Mouse (Mus musculus): ENCODE results near the gene Palld. TPM values are rescaled to one million over a fixed set of nuclear protein-coding genes. Genes with fewer than 3 reads are reported as not detected.

The Palld gene
- polyA plus RNA-seq, 1 experiment, result 13.4 TPM

DNA sequence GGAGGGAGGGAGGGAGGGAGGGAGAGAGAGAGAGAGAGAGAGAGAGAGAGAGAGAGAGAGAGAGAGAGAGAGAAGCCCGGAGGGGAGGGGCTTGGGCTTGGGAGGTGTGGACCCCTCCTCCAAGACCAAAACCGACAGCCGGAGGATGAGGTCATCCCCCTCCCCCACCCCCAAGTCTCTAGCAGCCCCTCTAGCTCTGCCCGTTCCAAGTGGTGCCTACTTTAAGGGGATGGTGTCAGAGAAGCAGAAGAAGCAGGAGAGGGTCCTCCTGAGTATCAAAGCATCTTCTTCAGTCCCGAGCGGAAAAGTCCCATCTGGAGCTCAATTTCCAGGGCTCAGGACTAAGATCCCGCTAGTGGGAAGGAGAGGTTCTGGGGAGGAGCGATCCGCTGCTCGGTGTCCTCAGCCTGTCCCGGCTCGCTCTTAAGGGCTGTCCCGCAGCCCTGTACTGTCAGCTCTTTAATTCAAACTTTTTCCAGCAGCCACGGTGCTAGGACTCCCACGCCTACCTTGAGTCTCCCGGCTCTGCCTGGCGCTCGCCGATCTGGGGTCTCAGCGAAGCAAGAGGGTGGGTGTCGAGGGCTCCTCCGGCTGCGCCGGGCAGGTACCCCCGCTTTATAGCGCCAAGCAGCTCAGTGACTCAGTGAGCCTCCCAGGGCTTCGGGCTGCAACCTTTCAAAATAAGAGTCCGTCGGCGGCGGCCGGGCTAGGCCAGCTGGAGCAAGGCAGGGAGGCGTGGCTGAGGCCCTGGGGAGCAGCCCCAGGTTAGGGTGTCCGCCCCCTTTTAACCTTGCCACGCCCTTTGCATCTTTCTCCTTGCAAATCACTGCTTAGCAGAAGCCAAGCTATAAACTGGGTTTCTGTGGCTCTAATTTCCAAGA, 311.7 kb downstream of the Palld start:
- peak in 1 of 2 experiments; percentile 54 for DNase-seq (ENCODE audit: low read depth in 1 of 2, low spot score in 2 of 2)
- Histone ChIP-seq H3K4me3 (ENCODE audit: extremely low read depth, insufficient read depth, insufficient read length) (peak overlapping the region; percentile 45), H3K4me1 (ENCODE audit: control insufficient read depth, insufficient read depth, insufficient read length) (no peaks in the 10 kb centered on the region), H3K27me3 (ENCODE audit: control insufficient read depth, insufficient read depth, low read length) (0 out of 2 replicates have a peak, but pooled peaks cover 3% of the 10 kb centered on the region), H3K27ac (ENCODE audit: insufficient read depth, low read length) (peak overlapping the region; percentile 56), H3K36me3 (ENCODE audit: control insufficient read depth, insufficient read depth, low read length) (no peaks in the 10 kb centered on the region)
- no peak for TF ChIP-seq CTCF (IDR thresholded peaks at IDR 0.05; ENCODE audit: extremely low read depth, insufficient read depth, insufficient read length, insufficient replicate concordance)
- no peak for TF ChIP-seq POLR2A (IDR thresholded peaks at IDR 0.05; ENCODE audit: low read depth, low read length)
- 1% methylated on average over 35 of the region's 35 CpGs for WGBS

DNA sequence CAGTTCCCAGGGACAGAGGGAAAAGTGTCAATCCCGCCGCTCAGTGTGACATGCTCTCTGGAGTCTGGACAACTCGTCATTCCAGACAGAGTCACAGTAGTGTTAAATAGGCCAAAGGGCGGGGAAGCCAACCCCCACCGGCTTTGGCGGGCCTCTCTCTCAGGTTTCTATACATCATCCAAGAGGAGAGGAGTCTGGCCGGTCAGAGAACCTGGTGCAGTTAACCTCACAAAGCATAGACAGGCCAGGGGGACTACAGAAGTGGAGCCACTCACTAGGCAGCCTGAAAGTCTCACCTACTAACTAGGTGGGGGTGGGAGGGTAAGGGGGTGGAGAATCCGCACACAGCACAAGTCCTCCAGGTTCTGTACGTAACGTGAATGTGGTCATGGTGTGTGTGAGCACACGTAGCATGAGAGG, 312.5 kb downstream of the Palld start:
- Histone ChIP-seq H3K4me3 (ENCODE audit: extremely low read depth, insufficient read depth, insufficient read length) (peak overlapping the region; percentile 45; the same call in 1 of the 2 replicates), H3K4me1 (ENCODE audit: control insufficient read depth, insufficient read depth, insufficient read length) (no peaks in the 10 kb centered on the region), H3K27me3 (ENCODE audit: control insufficient read depth, insufficient read depth, low read length) (0 out of 2 replicates have a peak, but pooled peaks cover 3% of the 10 kb centered on the region), H3K36me3 (ENCODE audit: control insufficient read depth, insufficient read depth, low read length) (no peaks in the 10 kb centered on the region), H3K27ac (ENCODE audit: insufficient read depth, low read length) (no peak overlapping the region)
- DNase-seq (ENCODE audit: low read depth in 1 of 2, low spot score in 2 of 2), result no peak
- WGBS, result 74% methylated on average over 11 of the region's 11 CpGs
- TF ChIP-seq POLR2A (IDR thresholded peaks at IDR 0.05; ENCODE audit: low read depth, low read length) (no peak), CTCF (IDR thresholded peaks at IDR 0.05; ENCODE audit: extremely low read depth, insufficient read depth, insufficient read length, insufficient replicate concordance) (no peak)

DNA sequence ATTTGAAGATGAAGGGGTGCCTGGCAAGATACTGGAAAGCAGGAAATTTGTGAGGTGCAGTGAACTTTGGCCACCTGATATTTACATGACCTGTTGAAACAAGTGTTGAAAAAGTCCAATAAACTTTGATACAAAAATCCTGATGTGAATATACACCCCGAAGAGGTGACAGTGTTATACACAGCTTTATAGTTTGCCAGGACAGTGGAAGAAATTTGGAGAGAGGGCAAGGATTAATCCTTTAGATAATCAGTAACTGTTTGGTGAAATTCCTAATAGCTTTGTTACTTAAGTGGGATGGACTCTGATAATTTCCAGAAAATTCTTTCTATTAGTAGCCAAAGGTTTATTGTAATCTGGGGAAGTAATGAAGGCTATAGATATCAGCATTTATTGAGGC, 314.2 kb downstream of the Palld start:
- Histone ChIP-seq H3K4me1 (ENCODE audit: control insufficient read depth, insufficient read depth, insufficient read length) (no peaks in the 10 kb centered on the region), H3K36me3 (ENCODE audit: control insufficient read depth, insufficient read depth, low read length) (no peaks in the 10 kb centered on the region), H3K27me3 (ENCODE audit: control insufficient read depth, insufficient read depth, low read length) (0 out of 2 replicates have a peak, but pooled peaks cover 3% of the 10 kb centered on the region), H3K4me3 (ENCODE audit: extremely low read depth, insufficient read depth, insufficient read length) (no peak overlapping the region), H3K27ac (ENCODE audit: insufficient read depth, low read length) (no peak overlapping the region)
- TF ChIP-seq POLR2A (IDR thresholded peaks at IDR 0.05; ENCODE audit: low read depth, low read length) (no peak), CTCF (IDR thresholded peaks at IDR 0.05; ENCODE audit: extremely low read depth, insufficient read depth, insufficient read length, insufficient replicate concordance) (no peak)
- no peak for DNase-seq (ENCODE audit: low read depth in 1 of 2, low spot score in 2 of 2)
- WGBS, result 84% methylated on average over 1 of the region's 1 CpGs

- Histone ChIP-seq H3K4me1 (ENCODE audit: control insufficient read depth, insufficient read depth, insufficient read length) (no peaks in the 10 kb centered on the region), H3K36me3 (ENCODE audit: control insufficient read depth, insufficient read depth, low read length) (no peaks in the 10 kb centered on the region), H3K27ac (ENCODE audit: insufficient read depth, low read length) (no peak overlapping the region), H3K4me3 (ENCODE audit: extremely low read depth, insufficient read depth, insufficient read length) (no peak overlapping the region), H3K27me3 (ENCODE audit: control insufficient read depth, insufficient read depth, low read length) (0 out of 2 replicates have a peak, but pooled peaks cover 3% of the 10 kb centered on the region)
- TF ChIP-seq CTCF (IDR thresholded peaks at IDR 0.05; ENCODE audit: extremely low read depth, insufficient read depth, insufficient read length, insufficient replicate concordance) (no peak), POLR2A (IDR thresholded peaks at IDR 0.05; ENCODE audit: low read depth, low read length) (no peak)
- no peak for DNase-seq (ENCODE audit: low read depth in 1 of 2, low spot score in 2 of 2)
- WGBS, result 75% methylated on average over 3 of the region's 3 CpGs
Measured at GRCm38 (mm10) chr8:61587731-61588130, 314.8 kb downstream of the Palld start.

GRCm38 (mm10) chr8:61586529-61586928, 316.0 kb downstream of the Palld start:
- H3K4me3 ChIP-seq (ENCODE audit: extremely low read depth, insufficient read depth, insufficient read length), result no peak overlapping the region
- DNase-seq (ENCODE audit: low read depth in 1 of 2, low spot score in 2 of 2), result no peak
- H3K27ac ChIP-seq (ENCODE audit: insufficient read depth, low read length), result 0 out of 2 replicates have a peak overlapping the region, but pooled peaks have one; percentile 9
- no peaks in the 10 kb centered on the region for H3K36me3 ChIP-seq (ENCODE audit: control insufficient read depth, insufficient read depth, low read length)
- 12% methylated on average over 3 of the region's 3 CpGs for WGBS
- H3K4me1 ChIP-seq (ENCODE audit: control insufficient read depth, insufficient read depth, insufficient read length), result no peaks in the 10 kb centered on the region
- H3K27me3 ChIP-seq (ENCODE audit: control insufficient read depth, insufficient read depth, low read length), result 0 out of 2 replicates have a peak, but pooled peaks cover 3% of the 10 kb centered on the region
- no peak for TF ChIP-seq POLR2A (IDR thresholded peaks at IDR 0.05; ENCODE audit: low read depth, low read length)
- TF ChIP-seq CTCF (IDR thresholded peaks at IDR 0.05; ENCODE audit: extremely low read depth, insufficient read depth, insufficient read length, insufficient replicate concordance), result no peak

DNA sequence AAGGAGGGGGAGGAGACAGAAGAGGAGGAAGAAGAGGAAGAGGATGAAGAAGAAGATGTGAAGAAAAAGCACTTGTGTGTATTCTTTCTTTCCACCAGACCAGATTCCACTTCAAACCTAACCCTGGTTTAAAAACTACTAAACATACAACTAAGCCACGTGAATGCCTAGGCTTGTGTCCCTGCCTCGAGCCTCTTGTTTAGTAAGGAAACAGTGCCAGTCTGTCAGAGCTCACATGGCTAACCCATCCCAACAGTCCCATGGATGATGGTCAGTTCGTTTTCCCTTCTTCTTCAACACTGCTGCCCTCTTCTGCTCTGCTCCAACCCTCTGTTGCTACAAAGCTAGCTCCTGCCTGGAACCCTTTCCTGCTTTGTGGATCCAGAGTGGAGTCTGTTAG, 316.7 kb downstream of the Palld start:
- TF ChIP-seq CTCF (IDR thresholded peaks at IDR 0.05; ENCODE audit: extremely low read depth, insufficient read depth, insufficient read length, insufficient replicate concordance) (no peak), POLR2A (IDR thresholded peaks at IDR 0.05; ENCODE audit: low read depth, low read length) (no peak)
- WGBS, result 82% methylated on average over 3 of the region's 3 CpGs
- H3K36me3 ChIP-seq (ENCODE audit: control insufficient read depth, insufficient read depth, low read length), result no peaks in the 10 kb centered on the region
- H3K27ac ChIP-seq (ENCODE audit: insufficient read depth, low read length), result no peak overlapping the region
- no peaks in the 10 kb centered on the region for H3K4me1 ChIP-seq (ENCODE audit: control insufficient read depth, insufficient read depth, insufficient read length)
- H3K27me3 ChIP-seq (ENCODE audit: control insufficient read depth, insufficient read depth, low read length), result no peaks in the 10 kb centered on the region
- H3K4me3 ChIP-seq (ENCODE audit: extremely low read depth, insufficient read depth, insufficient read length), result no peak overlapping the region
- no peak for DNase-seq (ENCODE audit: low read depth in 1 of 2, low spot score in 2 of 2)

All from spleen, adult 2 months (tissue).